Mouse (Mus musculus) neural tube, embryonic 15.5 days (tissue): ENCODE measurements around the gene Cntnap1. TPM values are rescaled to one million over a fixed set of nuclear protein-coding genes. Genes with fewer than 3 reads are reported as not detected.

Experiments
- ATAC-seq: fragments of 200-750 bp; cut with Nextera tagmentation; 2 replicates; pipeline ENCODE4 v1.8.0; 2017; ENCODE audit warnings: mild to moderate bottlenecking, moderate TSS enrichment, moderate library complexity; ENCODE audit not compliant: low FRiP score
- H3K27ac ChIP-seq: fragments of 300-500 bp; sonication (generic); replicated peaks from 2 replicates; pipeline ENCODE4 v1.5.1; 2015; ENCODE audit warnings: mild to moderate bottlenecking, inconsistent platforms
- H3K27me3 ChIP-seq: fragments of 300-500 bp; sonication (generic); replicated peaks from 2 replicates; pipeline ENCODE4 v1.6.1; 2015; ENCODE audit warnings: inconsistent platforms
- H3K36me3 ChIP-seq: fragments of 300-500 bp; sonication (generic); 2 replicates; pipeline ENCODE4 v1.6.1; 2015; ENCODE audit warnings: inconsistent platforms
- H3K4me1 ChIP-seq: fragments of 300-500 bp; sonication (generic); 2 replicates; pipeline ENCODE4 v1.6.1; 2015; ENCODE audit warnings: inconsistent platforms
- H3K4me2 ChIP-seq: fragments of 300-500 bp; sonication (generic); 2 replicates; pipeline ENCODE4 v1.6.1; 2015; ENCODE audit warnings: inconsistent platforms, mild to moderate bottlenecking, moderate library complexity
- H3K4me3 ChIP-seq: fragments of 300-500 bp; sonication (generic); replicated peaks from 2 replicates; pipeline ENCODE4 v1.5.1; 2015; ENCODE audit warnings: mild to moderate bottlenecking, inconsistent platforms
- H3K9ac ChIP-seq: fragments of 300-500 bp; sonication (generic); replicated peaks from 2 replicates; pipeline ENCODE4 v1.6.1; 2015; ENCODE audit warnings: mild to moderate bottlenecking, inconsistent platforms
- H3K9me3 ChIP-seq: fragments of 300-500 bp; sonication (generic); replicated peaks from 2 replicates; pipeline ENCODE4 v1.6.1; 2016; ENCODE audit warnings: inconsistent platforms
- WGBS: fragments of 180-500 bp; shearing (Covaris S2); methylation state at CpG from one replicate; pipeline ENCODE4 v1.1.7; 2015; ENCODE audit warnings: mixed read lengths; 5-methylcytosine and 5-hydroxymethylcytosine counted together
- polyA plus RNA-seq: library from polyadenylated mRNA; unstranded; fragments of >200 nt; fragmentation: Nextera tagmentation; extraction: Ambion mirVana; gene quantifications from 2 replicates; pipeline ENCODE4 v1.2.1, GENCODE M21; 2015

Cntnap1 gene
- polyA plus RNA-seq, 1 experiment from 2014 or later = 12.3 TPM

DNA sequence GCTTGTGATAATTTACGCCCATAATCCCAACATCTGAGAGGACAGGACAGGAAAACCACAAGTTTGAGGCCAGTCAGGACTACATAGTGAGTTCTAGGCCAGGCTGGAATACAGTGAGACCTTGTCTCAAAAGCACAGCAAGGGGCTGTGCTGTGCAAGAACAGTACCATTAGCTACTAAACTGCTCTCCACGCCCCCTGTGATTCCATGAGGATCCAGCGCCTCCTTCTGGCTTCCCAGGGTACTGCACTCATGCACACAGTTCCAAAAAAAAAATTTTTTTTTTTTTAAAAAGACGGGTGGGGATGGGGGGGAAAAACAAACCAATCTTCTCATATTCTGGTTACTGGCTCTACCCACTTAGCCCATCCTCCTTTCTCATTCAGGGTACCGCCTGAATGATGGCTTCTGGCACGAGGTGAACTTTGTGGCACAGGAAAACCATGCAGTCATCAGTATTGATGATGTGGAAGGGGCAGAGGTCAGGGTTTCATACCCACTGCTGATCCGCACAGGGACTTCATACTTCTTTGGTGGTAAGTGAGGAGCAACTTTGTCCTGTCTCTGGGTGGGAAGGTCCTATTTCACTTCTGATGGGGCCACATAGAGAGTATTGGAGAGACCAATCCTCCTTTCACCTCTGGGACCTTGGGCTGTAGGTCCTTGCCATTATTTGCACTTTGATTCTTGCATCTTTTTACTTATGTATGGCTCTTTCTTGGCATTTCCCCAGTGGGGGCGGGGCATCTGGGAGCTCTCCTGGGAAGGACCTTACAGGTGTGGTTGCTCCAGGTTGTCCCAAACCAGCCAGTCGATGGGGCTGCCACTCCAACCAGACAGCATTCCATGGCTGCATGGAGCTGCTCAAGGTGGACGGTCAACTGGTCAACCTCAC is 10.8 kb downstream of the Cntnap1 start:
- no peak overlapping the region for H3K4me2 ChIP-seq
- peaks cover 38% of the 10 kb centered on the region for H3K27me3 ChIP-seq
- no peak for ATAC-seq
- H3K36me3 ChIP-seq = peaks cover 34% of the 10 kb centered on the region
- no peak overlapping the region for H3K4me3 ChIP-seq
- H3K9me3 ChIP-seq = no peaks in the 10 kb centered on the region
- no peak overlapping the region for H3K9ac ChIP-seq
- peaks cover 26% of the 10 kb centered on the region for H3K4me1 ChIP-seq
- no peak overlapping the region for H3K27ac ChIP-seq
- WGBS = 42% methylated on average over 10 of the region's 10 CpGs

DNA sequence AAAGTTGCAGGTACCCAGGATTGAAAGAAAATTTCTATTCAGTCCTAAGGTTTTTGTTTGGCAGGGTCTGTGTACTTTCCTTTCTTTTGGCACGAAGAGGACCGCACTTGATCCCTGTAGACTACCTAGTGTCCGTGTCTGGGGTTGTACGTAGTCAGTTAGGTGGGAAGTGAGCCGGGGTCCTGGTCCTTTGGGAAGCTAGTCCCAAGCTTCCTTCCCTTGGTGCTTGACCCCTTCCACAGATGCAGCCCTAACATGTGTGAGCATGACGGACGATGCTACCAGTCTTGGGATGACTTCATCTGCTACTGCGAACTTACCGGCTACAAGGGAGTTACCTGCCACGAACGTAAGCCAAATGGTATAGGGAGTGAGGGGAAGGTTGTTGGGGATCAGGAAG is 11.6 kb downstream of the Cntnap1 start:
- Histone ChIP-seq H3K4me2 (no peak overlapping the region), H3K36me3 (peaks cover 42% of the 10 kb centered on the region), H3K4me1 (peaks cover 19% of the 10 kb centered on the region), H3K27ac (no peak overlapping the region), H3K27me3 (peaks cover 32% of the 10 kb centered on the region), H3K4me3 (no peak overlapping the region), H3K9ac (no peak overlapping the region), H3K9me3 (no peaks in the 10 kb centered on the region)
- WGBS = 93% methylated on average over 11 of the region's 11 CpGs
- no peak for ATAC-seq

GRCm38 (mm10) chr11:101182771-101183517 is 12.6 kb downstream of the Cntnap1 start:
- H3K27ac ChIP-seq = no peak overlapping the region
- WGBS = 84% methylated on average over 14 of the region's 14 CpGs
- no peak overlapping the region for H3K4me2 ChIP-seq
- ATAC-seq = no peak
- no peak overlapping the region for H3K4me3 ChIP-seq
- H3K36me3 ChIP-seq = peaks cover 48% of the 10 kb centered on the region
- peaks cover 9% of the 10 kb centered on the region for H3K4me1 ChIP-seq
- no peaks in the 10 kb centered on the region for H3K9me3 ChIP-seq
- H3K9ac ChIP-seq = no peak overlapping the region; the same call in 1 of the 2 replicates
- peaks cover 22% of the 10 kb centered on the region for H3K27me3 ChIP-seq

DNA sequence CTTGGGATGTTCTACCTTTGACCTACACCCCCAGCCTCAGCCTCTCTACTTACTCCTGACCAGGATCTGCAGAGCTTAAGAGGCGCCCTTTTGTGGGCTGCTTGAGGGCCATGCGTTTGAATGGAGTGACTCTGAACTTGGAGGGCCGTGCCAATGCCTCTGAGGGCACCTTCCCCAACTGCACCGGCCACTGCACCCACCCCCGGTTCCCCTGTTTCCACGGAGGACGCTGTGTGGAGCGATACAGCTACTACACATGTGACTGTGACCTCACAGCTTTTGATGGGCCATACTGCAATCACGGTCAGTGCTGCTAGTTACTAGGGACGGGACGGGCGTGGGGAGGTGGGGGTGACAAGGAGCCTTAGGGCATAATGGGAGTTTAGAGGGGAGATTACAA is 14.7 kb downstream of the Cntnap1 start:
- 90% methylated on average over 12 of the region's 12 CpGs for WGBS
- Histone ChIP-seq H3K4me1 (peaks cover 14% of the 10 kb centered on the region), H3K9ac (no peak overlapping the region), H3K4me3 (no peak overlapping the region), H3K36me3 (peaks cover 51% of the 10 kb centered on the region), H3K4me2 (no peak overlapping the region), H3K27me3 (peaks cover 9% of the 10 kb centered on the region), H3K9me3 (no peaks in the 10 kb centered on the region), H3K27ac (no peak overlapping the region)
- no peak for ATAC-seq

DNA sequence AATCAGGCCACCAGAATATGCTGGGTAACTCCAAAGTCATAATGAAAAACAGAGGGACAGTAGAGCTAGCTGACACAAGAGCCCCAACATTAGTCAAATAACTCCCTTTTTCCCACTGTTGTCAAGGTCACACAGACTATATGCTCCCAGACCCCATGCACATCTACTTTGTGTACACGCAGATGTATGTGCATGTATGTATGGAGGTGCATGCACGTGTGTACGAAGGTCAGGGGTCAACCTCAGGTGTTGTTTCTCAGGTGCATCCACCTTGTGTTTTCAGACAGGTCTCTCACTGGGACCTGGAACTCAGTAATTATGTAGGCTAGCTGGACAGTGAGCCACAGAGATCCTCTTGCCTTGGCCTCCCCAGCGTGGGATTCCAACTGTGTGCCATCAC is 15.1 kb downstream of the Cntnap1 start:
- no peaks in the 10 kb centered on the region for H3K9me3 ChIP-seq
- H3K4me2 ChIP-seq = no peak overlapping the region
- 94% methylated on average over 4 of the region's 4 CpGs for WGBS
- H3K9ac ChIP-seq = no peak overlapping the region
- no peak for ATAC-seq
- peaks cover 51% of the 10 kb centered on the region for H3K36me3 ChIP-seq
- no peak overlapping the region for H3K27ac ChIP-seq
- H3K4me3 ChIP-seq = no peak overlapping the region
- H3K4me1 ChIP-seq = peaks cover 19% of the 10 kb centered on the region
- H3K27me3 ChIP-seq = peaks cover 7% of the 10 kb centered on the region

GRCm38 (mm10) chr11:101186526-101187247 is 16.4 kb downstream of the Cntnap1 start:
- Histone ChIP-seq H3K36me3 (peaks cover 51% of the 10 kb centered on the region), H3K9me3 (no peaks in the 10 kb centered on the region), H3K4me1 (peaks cover 31% of the 10 kb centered on the region), H3K27ac (no peak overlapping the region), H3K4me2 (no peak overlapping the region), H3K4me3 (no peak overlapping the region), H3K9ac (no peak overlapping the region), H3K27me3 (peaks cover 6% of the 10 kb centered on the region)
- 86% methylated on average over 27 of the region's 27 CpGs for WGBS
- no peak for ATAC-seq

DNA sequence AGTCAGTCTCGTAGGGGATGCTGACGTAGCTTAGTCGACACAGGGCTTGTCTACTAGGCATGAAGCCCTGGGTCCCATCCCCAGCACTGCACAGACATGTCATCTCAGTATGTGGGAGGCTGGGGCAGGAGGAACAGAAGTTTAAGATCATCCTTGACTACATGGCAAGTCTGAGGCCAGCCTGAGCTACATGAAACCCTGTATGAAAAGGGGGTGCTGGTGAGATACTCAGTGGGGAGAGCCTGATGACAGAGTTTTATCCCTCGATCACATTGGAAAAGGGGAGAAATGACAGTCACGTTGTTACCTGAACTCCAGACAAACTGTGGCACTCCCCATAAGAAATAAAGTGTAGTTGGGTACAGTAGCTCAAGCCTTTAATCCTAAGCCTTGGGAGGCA is 17.2 kb downstream of the Cntnap1 start:
- Histone ChIP-seq H3K9ac (no peak overlapping the region), H3K4me2 (no peak overlapping the region), H3K9me3 (no peaks in the 10 kb centered on the region), H3K4me3 (no peak overlapping the region), H3K4me1 (peaks cover 34% of the 10 kb centered on the region), H3K36me3 (peaks cover 47% of the 10 kb centered on the region), H3K27ac (no peak overlapping the region), H3K27me3 (peaks cover 3% of the 10 kb centered on the region; the same call in 1 of the 2 replicates)
- 95% methylated on average over 5 of the region's 5 CpGs for WGBS
- ATAC-seq = no peak

DNA sequence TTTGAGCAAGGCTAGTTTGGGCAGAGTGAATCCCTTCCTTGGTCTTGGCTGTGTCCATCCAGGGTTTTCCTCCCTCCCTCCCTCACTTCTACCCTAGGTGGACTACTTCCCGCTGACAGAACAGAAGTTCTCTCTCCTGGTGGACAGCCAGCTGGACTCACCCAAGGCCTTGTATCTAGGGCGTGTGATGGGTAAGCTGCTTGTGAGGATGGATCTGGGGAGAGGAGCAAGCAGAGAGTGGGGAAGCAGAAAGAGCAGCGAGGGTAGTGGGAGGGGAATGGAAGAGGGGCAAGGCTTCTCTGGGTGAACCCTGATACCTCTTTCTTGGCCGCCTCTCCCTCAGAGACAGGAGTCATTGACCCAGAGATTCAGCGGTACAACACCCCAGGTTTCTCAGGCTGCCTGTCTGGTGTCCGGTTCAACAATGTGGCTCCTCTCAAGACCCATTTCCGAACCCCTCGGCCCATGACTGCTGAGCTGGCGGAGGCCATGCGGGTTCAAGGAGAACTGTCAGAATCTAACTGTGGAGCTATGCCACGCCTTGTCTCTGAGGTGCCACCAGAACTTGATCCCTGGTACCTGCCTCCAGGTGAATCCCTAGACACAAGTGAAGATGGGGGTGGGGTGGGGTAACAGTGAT is 18.0 kb downstream of the Cntnap1 start:
- H3K4me1 ChIP-seq = peaks cover 34% of the 10 kb centered on the region
- H3K27ac ChIP-seq = no peak overlapping the region
- H3K9me3 ChIP-seq = no peaks in the 10 kb centered on the region
- WGBS = 84% methylated on average over 11 of the region's 11 CpGs
- H3K9ac ChIP-seq = no peak overlapping the region
- H3K4me3 ChIP-seq = no peak overlapping the region
- no peaks in the 10 kb centered on the region for H3K27me3 ChIP-seq
- ATAC-seq = no peak
- peaks cover 42% of the 10 kb centered on the region for H3K36me3 ChIP-seq
- H3K4me2 ChIP-seq = no peak overlapping the region

DNA sequence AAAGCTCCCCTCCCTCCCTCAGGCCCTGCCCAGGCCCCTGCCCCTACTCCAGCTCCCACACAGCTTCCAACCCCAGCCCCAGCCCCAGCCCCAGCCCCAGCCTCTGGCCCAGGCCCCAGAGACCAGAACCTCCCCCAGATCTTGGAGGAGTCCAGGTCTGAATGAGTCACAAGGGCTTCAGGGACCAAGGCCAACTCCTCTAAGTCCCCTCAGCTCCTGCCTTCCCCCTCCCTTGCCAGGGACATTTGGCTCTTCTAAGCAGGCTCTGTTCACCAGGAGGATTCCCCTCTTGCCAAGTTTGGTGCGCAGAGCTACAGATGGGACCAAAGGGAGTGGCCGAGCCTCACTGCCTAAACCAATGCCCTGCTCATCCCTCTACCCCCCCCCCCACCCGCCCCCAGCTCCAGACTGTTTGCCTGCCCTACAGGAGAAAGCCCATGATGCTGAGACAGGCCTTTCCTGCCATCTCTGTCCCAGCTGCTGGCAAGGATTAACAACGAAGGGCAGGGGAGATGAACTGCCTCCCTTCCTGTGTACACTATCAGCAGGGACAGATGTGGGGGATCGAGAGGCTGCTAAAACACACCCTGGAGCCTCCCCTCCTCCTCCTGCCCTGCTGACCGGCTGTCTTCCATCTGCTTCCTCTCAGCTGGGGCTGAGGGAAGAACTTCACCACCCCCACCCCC is 19.3 kb downstream of the Cntnap1 start:
- ATAC-seq = peak; percentile 62
- Histone ChIP-seq H3K4me2 (no peak overlapping the region), H3K4me1 (peaks cover 34% of the 10 kb centered on the region), H3K9ac (0 out of 2 replicates have a peak overlapping the region, but pooled peaks have one; percentile 20), H3K4me3 (no peak overlapping the region), H3K27ac (peak overlapping the region; percentile 75), H3K9me3 (no peaks in the 10 kb centered on the region), H3K36me3 (peaks cover 42% of the 10 kb centered on the region), H3K27me3 (no peaks in the 10 kb centered on the region)
- 9% methylated on average over 6 of the region's 6 CpGs for WGBS

DNA sequence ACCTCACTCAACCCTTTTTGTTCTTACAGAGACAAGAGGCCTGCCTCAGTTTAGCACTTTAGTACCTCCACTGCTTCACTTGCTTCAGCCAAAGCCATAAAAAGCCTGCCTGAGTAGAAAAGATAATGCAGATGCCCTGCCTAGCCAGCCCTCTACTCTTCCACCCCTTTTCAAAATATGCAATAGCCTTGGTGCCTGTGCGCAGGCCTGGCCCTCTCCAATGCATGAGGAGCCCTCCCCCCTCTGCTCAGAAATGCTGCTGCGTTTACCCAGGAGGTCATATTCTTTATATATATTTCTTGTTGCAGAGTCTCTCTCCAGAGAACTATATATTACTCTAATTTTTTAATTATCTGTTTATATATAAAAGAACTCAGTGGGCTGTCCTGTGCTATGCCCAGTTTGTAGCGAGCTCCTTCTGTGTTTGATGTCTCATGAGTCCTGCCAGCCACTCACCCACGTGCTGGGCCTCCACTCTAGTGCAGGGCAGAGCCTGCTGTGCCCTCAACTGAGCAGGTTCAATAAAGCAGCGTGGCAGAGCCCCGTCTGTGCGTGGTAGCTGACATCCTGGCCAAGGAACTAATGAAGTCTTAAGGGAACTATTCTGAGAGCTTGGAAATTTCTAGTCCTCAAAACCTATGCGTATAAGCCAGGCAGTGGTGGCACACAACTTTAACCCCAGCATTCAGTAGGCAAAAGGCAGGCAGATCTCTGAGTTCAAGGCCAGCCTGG is 20.0 kb downstream of the Cntnap1 start:
- H3K9me3 ChIP-seq = no peaks in the 10 kb centered on the region
- H3K27ac ChIP-seq = peak overlapping the region; percentile 75
- 19% methylated on average over 8 of the region's 8 CpGs for WGBS
- no peak overlapping the region for H3K4me3 ChIP-seq
- 0 out of 2 replicates have a peak overlapping the region, but pooled peaks have one; percentile 20 for H3K9ac ChIP-seq
- H3K4me1 ChIP-seq = peaks cover 34% of the 10 kb centered on the region
- peaks cover 44% of the 10 kb centered on the region for H3K36me3 ChIP-seq
- ATAC-seq = peak; percentile 16; the same call in 1 of the 2 replicates
- H3K27me3 ChIP-seq = no peaks in the 10 kb centered on the region
- no peak overlapping the region for H3K4me2 ChIP-seq
